Mouse (Mus musculus) right cerebral cortex, postnatal 14 days (tissue): ENCODE measurements around the gene Ppp1r13l.

ENCODE experiments used
- DNase-seq: peaks from one replicate; pipeline ENCODE4 v3.0.0; 2022

Gene Ppp1r13l

GRCm38 (mm10) chr7:19369823-19370425, 10.4 kb downstream of the Ppp1r13l start:
- DNase-seq = peak; percentile 77

DNA sequence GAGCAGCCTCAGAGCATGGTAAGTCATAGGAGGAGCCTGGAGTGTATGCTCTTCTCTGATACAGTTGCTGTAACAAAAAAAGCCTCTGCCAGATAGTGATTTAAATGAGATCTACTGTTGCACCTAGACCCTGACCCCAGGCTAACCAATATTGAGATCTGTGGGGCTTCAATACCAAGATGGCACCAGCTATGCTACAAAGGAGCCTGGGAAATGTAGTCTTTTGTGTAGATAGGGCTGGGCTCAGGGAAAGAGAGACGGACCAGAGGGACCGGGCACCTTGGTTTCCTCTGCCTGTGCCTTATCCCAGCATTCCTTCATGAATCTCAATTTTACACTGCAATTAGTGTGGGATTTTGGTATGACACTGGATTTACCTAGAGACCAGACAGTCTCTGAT, 13.8 kb downstream of the Ppp1r13l start:
- DNase-seq = no peak

GRCm38 (mm10) chr7:19375368-19375767, 15.8 kb downstream of the Ppp1r13l start:
- DNase-seq = no peak

DNA sequence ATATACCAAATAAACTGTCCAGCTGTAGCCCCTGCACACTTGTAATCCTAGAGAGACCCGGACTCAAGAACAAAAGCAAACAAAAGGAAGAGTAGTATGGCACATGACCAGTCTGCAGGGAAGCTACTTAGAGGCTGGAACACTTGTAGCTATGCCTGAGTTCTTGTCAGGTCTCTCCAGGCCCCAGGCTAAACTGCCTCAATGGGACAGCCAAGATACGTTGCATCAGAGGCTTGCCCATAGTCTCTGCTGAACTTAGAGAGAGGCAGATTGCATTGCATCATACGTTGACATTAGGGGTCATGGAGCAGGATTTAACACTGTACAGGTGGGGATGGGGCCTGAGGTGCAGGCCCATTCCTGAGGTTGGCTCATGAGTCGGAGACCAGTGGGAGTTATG, 16.5 kb downstream of the Ppp1r13l start:
- DNase-seq = no peak

DNA sequence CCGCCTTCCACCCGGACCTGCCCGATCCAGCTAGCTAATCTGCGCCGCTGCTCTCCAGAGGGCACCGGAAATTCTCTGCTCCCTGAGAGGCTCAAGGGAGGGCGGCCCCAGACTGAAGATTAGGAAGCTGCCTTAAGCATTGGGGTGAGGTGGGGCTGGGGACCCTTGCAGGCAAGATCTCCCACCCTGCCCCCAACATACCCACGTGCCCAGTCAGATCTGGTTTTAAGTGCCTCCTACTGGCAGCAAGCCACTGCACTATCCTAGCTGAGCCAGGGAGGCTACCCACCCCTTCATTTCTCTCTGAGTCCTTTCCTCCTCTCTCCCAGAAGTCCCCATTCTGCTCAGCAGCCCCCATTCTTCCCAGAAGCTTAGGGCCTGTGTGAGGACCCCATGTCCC, 18.5 kb downstream of the Ppp1r13l start:
- no peak for DNase-seq

DNA sequence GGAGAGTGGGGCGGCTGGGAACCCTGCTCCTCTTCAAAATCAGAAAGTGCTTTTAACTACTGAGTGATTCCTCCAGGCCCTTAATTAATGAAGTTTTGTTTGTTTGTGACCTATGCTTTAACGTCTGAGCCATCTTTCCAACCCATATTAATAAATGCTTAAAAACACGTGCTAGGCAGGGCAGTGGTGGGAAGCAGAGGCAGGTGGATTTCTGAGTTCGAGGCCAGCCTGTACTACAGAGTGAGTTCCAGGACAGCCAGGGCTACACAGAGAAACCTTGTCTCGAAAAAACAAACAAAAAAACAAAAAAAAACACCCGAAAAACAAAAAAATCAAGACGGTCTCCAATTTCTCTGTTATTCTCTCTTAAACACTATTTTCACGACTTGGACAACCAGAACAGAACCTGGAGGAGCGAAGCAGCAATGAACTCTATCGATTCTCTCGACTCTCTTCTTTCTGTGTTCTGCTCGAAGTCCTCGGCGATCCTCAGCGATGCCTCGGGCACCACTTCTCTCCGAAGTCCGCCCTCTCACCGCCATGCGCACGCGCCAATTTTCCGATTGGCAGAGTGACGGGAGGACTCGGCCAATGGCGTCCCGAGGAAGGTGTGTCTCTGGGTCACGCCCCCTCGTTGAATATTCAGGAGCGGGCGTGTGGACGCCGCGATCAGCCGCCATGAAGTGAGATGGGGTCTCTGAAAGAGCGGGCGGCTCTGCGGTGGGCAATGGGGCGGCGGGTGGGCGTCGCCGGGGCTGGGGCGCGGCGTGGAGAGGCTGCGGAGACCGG, 22.0 kb downstream of the Ppp1r13l start, which contains the start of gene Ercc2:
Ercc2 (plus strand) TSS at position 634 of the 789 bp plus-strand sequence.
- DNase-seq = peak; percentile 99

DNA sequence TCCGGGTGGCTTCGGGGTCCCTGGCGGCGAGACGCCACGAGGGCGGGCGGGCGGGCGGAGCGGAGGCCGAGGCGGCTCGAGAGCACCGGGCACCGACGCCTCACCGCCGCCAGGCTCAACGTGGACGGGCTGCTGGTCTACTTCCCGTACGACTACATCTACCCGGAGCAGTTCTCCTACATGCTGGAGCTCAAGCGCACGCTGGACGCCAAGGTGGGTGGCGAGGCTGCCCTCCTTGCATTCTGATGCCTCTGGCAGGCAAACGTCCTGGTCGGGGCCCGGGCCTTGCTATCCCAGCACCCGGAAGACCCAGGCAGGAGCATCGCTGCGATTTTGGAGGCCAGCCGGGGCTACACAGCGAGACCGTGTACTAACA, 22.6 kb downstream of the Ppp1r13l start:
- DNase-seq = peak; percentile 43

- no peak for DNase-seq
Observed at GRCm38 (mm10) chr7:19383708-19384107, 24.2 kb downstream of the Ppp1r13l start.

DNA sequence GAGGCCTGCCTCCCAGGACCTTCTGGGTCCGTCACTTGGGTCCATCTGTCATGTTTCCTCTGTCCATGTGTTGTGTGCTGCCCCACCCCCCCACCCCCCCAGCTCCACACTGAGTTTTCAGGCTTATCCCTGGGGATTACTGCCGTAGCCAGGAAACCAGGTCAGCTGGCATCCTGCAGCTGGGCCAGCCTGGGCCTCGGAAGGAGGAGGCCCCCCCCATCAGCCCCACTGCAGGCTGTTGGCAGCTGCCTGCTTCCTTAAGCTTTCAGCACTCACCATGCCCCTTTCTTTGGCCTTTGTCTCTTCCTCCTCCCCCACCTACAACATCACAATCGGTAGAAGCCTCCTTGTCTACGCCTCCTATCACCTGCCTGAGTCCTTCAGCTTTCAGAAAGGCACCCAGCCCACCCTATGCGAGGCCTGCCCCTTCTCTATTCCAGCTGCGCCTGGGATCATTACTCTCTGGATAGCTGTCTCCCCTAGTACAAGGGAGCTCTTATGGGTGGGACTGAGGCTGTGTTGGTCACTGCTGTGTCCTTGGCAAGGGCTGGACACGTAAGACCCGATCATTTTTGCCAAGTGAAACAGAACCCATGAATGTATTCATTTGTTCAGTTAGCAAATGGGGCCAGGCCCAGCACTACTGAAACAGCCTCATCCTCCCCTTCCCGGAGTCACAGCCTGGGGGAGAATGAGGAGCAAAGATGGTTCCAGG, 29.3 kb downstream of the Ppp1r13l start:
- no peak for DNase-seq

DNA sequence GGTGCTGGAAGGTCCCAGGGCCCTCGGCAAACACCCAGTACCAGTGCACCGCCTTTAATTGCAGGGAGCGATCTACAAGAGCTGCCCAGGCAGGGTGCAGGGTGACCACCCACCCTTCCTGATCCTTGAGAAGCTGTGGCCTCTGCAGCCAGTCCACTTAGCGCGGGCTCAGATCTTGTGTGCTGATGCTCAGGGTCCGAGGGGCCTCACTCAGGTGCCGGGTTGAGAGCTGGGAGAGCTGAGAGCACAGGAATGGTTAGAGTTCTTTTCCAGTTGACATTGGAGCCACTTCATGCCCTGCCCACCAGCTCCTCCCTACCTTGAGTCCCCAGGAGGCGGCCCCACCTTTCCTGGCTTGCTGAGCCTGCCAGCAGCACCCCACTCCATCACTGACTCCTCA, 34.9 kb downstream of the Ppp1r13l start:
- DNase-seq = no peak

GRCm38 (mm10) chr7:19399496-19400280, 40.1 kb downstream of the Ppp1r13l start:
- no peak for DNase-seq

- DNase-seq = no peak
Observed at GRCm38 (mm10) chr7:19400946-19401345, 41.4 kb downstream of the Ppp1r13l start.

- no peak for DNase-seq
Observed at GRCm38 (mm10) chr7:19402535-19403112, 43.1 kb downstream of the Ppp1r13l start.

DNA sequence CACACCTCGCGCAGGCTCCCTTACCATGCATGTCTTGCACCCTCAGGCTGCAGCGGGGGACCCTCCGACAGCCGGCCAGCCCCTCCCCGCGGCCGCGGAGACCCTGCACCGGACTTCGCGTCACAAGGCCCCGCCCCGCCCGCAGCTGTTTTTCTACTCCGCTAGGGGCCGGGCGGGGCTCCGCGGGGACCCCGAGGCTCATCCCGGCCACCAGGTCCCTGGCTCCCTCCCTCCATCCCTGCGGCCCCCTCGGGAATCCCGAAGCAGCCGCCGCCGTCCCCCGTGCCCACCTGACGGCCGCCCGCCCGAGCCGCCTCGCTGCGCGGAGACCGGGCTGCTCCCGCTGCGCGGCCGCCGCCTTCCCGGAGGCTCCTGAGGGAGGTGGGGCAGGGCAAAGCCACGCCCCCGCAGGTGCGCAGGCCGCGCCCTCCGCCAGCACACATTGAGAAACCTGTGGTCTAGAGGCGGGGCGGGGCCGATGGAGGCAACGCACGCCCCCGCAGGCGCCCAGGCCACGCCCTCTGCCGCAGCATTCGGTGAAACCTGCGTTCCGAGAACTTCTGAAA, 44.3 kb downstream of the Ppp1r13l start, which contains the start of gene Klc3:
Klc3 (minus strand) TSS at position 374 of the 566 bp plus-strand sequence.
- no peak for DNase-seq

DNA sequence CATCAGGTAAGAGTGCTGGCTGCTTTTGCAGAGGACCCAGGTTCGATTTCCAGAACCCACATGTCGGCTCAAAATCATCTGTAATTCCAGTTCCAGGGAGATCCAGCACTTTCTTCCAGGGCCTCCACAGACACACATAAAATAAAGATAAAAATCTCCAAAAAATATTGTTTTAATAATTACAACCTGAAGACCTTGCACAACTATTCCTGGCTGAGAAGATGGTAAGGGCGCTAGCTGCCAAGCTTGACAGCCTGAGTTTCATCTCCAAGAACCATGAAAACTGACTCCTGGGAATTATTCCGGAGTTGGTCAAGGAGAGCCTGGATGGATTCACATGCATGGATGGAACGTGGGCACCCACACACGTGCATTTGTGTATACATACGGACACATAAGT, 44.9 kb downstream of the Ppp1r13l start, which contains the start of gene Ckm:
Ckm (plus strand) TSS at position 301 of the 400 bp plus-strand sequence.
- no peak for DNase-seq

DNA sequence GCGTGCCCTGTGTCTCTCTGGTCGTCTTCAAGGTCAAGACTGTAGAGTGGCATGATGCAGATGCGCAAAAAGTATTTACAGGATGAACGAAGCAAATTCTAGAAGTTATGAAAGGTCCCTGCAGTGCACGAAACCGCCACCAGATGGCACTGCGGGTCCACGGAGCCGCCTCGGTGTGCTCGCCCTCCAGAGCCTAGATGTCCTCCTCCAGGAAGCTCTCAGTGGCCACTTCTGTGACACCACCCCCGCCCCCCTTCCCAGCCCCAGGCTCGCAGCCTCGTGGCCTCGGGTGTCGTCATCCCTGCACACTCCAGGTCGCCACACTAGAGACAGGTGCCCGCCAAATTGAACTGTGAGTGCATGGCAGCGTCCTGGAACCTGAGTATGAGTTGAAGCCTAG, 45.9 kb downstream of the Ppp1r13l start:
- DNase-seq = peak; percentile 83

DNA sequence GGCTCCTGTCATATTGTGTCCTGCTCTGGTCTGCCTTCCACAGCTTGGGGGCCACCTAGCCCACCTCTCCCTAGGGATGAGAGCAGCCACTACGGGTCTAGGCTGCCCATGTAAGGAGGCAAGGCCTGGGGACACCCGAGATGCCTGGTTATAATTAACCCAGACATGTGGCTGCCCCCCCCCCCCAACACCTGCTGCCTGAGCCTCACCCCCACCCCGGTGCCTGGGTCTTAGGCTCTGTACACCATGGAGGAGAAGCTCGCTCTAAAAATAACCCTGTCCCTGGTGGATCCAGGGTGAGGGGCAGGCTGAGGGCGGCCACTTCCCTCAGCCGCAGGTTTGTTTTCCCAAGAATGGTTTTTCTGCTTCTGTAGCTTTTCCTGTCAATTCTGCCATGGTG, 50.2 kb downstream of the Ppp1r13l start:
- no peak for DNase-seq

DNA sequence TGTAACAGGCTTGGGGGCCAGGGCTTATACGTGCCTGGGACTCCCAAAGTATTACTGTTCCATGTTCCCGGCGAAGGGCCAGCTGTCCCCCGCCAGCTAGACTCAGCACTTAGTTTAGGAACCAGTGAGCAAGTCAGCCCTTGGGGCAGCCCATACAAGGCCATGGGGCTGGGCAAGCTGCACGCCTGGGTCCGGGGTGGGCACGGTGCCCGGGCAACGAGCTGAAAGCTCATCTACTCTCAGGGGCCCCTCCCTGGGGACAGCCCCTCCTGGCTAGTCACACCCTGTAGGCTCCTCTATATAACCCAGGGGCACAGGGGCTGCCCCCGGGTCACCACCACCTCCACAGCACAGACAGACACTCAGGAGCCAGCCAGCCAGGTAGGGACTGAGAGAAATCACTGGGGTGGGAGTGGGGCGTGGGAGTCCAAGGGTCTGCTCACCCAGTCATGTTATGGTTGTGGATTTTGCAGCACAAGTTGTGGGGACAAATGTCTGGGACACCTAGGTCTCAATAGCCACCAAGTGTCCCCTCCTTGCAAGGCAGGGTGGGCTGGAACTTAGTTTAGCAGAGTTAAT, 51.3 kb downstream of the Ppp1r13l start:
- no peak for DNase-seq

DNA sequence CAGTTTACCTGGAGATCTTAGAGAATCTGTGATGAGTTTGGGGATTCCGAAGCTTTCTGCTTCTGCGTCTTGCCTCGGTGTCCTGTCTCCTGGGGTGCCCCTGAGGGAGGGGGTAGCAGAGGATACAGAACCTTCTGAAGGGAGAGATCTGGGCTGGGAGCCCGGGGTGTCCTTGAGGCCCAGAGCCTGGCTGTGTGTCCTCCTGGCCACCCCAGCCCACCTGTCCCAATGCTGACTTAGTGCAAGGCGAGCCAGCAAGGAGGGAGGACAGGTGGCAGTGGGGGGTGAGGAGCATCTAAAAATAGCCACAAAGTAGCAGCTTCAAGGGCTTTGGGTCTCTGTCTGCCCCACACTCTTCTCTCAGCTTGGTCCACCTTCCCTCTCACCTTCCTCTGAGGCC, 52.2 kb downstream of the Ppp1r13l start:
- DNase-seq = no peak

DNA sequence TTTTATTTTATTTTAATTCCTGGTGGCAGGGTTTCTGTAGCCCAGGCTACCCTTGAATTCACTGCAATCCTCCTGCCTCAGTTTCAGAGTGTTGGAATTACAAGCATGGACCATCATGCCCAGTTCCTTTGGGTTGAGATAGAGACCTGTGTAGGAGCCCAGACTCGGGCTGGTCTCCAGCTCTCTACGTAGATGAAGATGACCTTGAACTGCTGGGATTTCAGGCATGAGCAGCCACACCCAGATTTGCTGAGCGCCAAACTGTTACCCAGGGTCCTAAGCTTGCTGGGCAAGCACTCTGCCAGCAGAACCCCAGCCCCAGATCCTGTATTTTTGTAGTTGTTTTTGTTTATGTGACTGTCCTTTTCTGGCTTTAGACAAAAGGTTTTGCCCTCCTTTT, 54.0 kb downstream of the Ppp1r13l start:
- no peak for DNase-seq

- no peak for DNase-seq
Observed at GRCm38 (mm10) chr7:19416590-19416989, 57.0 kb downstream of the Ppp1r13l start.

GRCm38 (mm10) chr7:19420121-19420520, 60.6 kb downstream of the Ppp1r13l start:
- DNase-seq = no peak
